Mouse (Mus musculus) liver, embryonic 14.5 days (tissue): ENCODE measurements around the gene Pkn1.

Experiments
- CTCF ChIP-seq: IDR thresholded peaks from 2 replicates; pipeline ENCODE4 v1.5.1; 2016; ENCODE audit warnings: antibody characterized with exemption, low read depth, control low read depth
- EP300 ChIP-seq: IDR thresholded peaks from 2 replicates; pipeline ENCODE4 v1.6.1; 2016; ENCODE audit warnings: antibody characterized with exemption, low read depth

- no peak for TF ChIP-seq CTCF
- TF ChIP-seq EP300: peak; percentile 91
These were observed 73.2 kb downstream of the Pkn1 start for GRCm38 (mm10) chr8:83625676-83626299.
